Mouse (Mus musculus): Measurements from ENCODE around the gene Tas2r134. TPM values are rescaled to one million over a fixed set of nuclear protein-coding genes. Genes with fewer than 3 reads are reported as not detected.

Gene Tas2r134
- polyA plus RNA-seq, 1 experiment, result not detected

GRCm38 (mm10) chr2:51600202-51600487 is 27.2 kb upstream of the Tas2r134 start:
- DNase-seq, result no peak
- Histone ChIP-seq H3K4me1 (ENCODE audit: control insufficient read depth, insufficient read depth, low read length) (no peaks in the 10 kb centered on the region), H3K4me3 (replicated peaks; ENCODE audit: extremely low read depth, low read depth, low read length) (no peak overlapping the region)
- 48% methylated on average over 3 of the region's 3 CpGs for WGBS
- TF ChIP-seq POLR2A (IDR thresholded peaks at IDR 0.05; ENCODE audit: borderline replicate concordance, extremely low read depth, low read depth, low read length) (no peak), CTCF (IDR thresholded peaks at IDR 0.05; ENCODE audit: insufficient read depth, low read length) (no peak)

GRCm38 (mm10) chr2:51600873-51601272 is 26.4 kb upstream of the Tas2r134 start:
- 64% methylated on average over 8 of the region's 8 CpGs for WGBS
- no peak for DNase-seq
- Histone ChIP-seq H3K4me1 (ENCODE audit: control insufficient read depth, insufficient read depth, low read length) (no peaks in the 10 kb centered on the region), H3K4me3 (replicated peaks; ENCODE audit: extremely low read depth, low read depth, low read length) (no peak overlapping the region)
- TF ChIP-seq CTCF (IDR thresholded peaks at IDR 0.05; ENCODE audit: insufficient read depth, low read length) (no peak), POLR2A (IDR thresholded peaks at IDR 0.05; ENCODE audit: borderline replicate concordance, extremely low read depth, low read depth, low read length) (no peak)

GRCm38 (mm10) chr2:51610305-51610704 is 17.0 kb upstream of the Tas2r134 start:
- Histone ChIP-seq H3K4me1 (ENCODE audit: control insufficient read depth, insufficient read depth, low read length) (no peaks in the 10 kb centered on the region), H3K4me3 (replicated peaks; ENCODE audit: extremely low read depth, low read depth, low read length) (no peak overlapping the region)
- WGBS, result 34% methylated on average over 10 of the region's 10 CpGs
- DNase-seq, result no peak
- TF ChIP-seq POLR2A (IDR thresholded peaks at IDR 0.05; ENCODE audit: borderline replicate concordance, extremely low read depth, low read depth, low read length) (no peak), CTCF (IDR thresholded peaks at IDR 0.05; ENCODE audit: insufficient read depth, low read length) (no peak)

- H3K4me3 ChIP-seq (replicated peaks; ENCODE audit: extremely low read depth, low read depth, low read length), result no peak overlapping the region
- TF ChIP-seq CTCF (IDR thresholded peaks at IDR 0.05; ENCODE audit: insufficient read depth, low read length) (no peak), POLR2A (IDR thresholded peaks at IDR 0.05; ENCODE audit: borderline replicate concordance, extremely low read depth, low read depth, low read length) (no peak)
- WGBS, result 47% methylated on average over 2 of the region's 2 CpGs
- H3K4me1 ChIP-seq (ENCODE audit: control insufficient read depth, insufficient read depth, low read length), result no peaks in the 10 kb centered on the region
- no peak for DNase-seq
Measured at GRCm38 (mm10) chr2:51610897-51611296, 16.4 kb upstream of the Tas2r134 start.

GRCm38 (mm10) chr2:51613716-51614115 is 13.6 kb upstream of the Tas2r134 start:
- TF ChIP-seq POLR2A (IDR thresholded peaks at IDR 0.05; ENCODE audit: borderline replicate concordance, extremely low read depth, low read depth, low read length), result no peak
- TF ChIP-seq CTCF (IDR thresholded peaks at IDR 0.05; ENCODE audit: insufficient read depth, low read length), result no peak
- DNase-seq, result no peak
- Histone ChIP-seq H3K4me3 (replicated peaks; ENCODE audit: extremely low read depth, low read depth, low read length) (no peak overlapping the region), H3K4me1 (ENCODE audit: control insufficient read depth, insufficient read depth, low read length) (no peaks in the 10 kb centered on the region)
- WGBS, result 74% methylated on average over 4 of the region's 4 CpGs

GRCm38 (mm10) chr2:51621931-51622330 is 5.4 kb upstream of the Tas2r134 start:
- WGBS, result 93% methylated on average over 2 of the region's 2 CpGs
- no peak for DNase-seq
- Histone ChIP-seq H3K4me3 (replicated peaks; ENCODE audit: extremely low read depth, low read depth, low read length) (no peak overlapping the region), H3K4me1 (ENCODE audit: control insufficient read depth, insufficient read depth, low read length) (no peaks in the 10 kb centered on the region)
- no peak for TF ChIP-seq CTCF (IDR thresholded peaks at IDR 0.05; ENCODE audit: insufficient read depth, low read length)

- Histone ChIP-seq H3K4me3 (replicated peaks; ENCODE audit: extremely low read depth, low read depth, low read length) (no peak overlapping the region), H3K4me1 (ENCODE audit: control insufficient read depth, insufficient read depth, low read length) (no peaks in the 10 kb centered on the region)
- TF ChIP-seq CTCF (IDR thresholded peaks at IDR 0.05; ENCODE audit: insufficient read depth, low read length) (no peak), POLR2A (IDR thresholded peaks at IDR 0.05; ENCODE audit: borderline replicate concordance, extremely low read depth, low read depth, low read length) (no peak)
- WGBS, result 62% methylated on average over 3 of the region's 3 CpGs
- DNase-seq, result no peak
Measured at GRCm38 (mm10) chr2:51626007-51626406, 1.3 kb upstream of the Tas2r134 start.

- no peak for DNase-seq
- Histone ChIP-seq H3K4me3 (replicated peaks; ENCODE audit: extremely low read depth, low read depth, low read length) (no peak overlapping the region), H3K4me1 (ENCODE audit: control insufficient read depth, insufficient read depth, low read length) (no peaks in the 10 kb centered on the region)
- no peak for TF ChIP-seq CTCF (IDR thresholded peaks at IDR 0.05; ENCODE audit: insufficient read depth, low read length)
- no peak for TF ChIP-seq POLR2A (IDR thresholded peaks at IDR 0.05; ENCODE audit: borderline replicate concordance, extremely low read depth, low read depth, low read length)
- WGBS, result 62% methylated on average over 2 of the region's 2 CpGs
Measured at GRCm38 (mm10) chr2:51631428-51631827, 4.1 kb downstream of the Tas2r134 start.

GRCm38 (mm10) chr2:51637681-51638080 is 10.4 kb downstream of the Tas2r134 start:
- no peak for TF ChIP-seq POLR2A (IDR thresholded peaks at IDR 0.05; ENCODE audit: borderline replicate concordance, extremely low read depth, low read depth, low read length)
- no peak for TF ChIP-seq CTCF (IDR thresholded peaks at IDR 0.05; ENCODE audit: insufficient read depth, low read length)
- DNase-seq, result no peak
- no peak overlapping the region for H3K4me3 ChIP-seq (replicated peaks; ENCODE audit: extremely low read depth, low read depth, low read length)
- no peaks in the 10 kb centered on the region for H3K4me1 ChIP-seq (ENCODE audit: control insufficient read depth, insufficient read depth, low read length)
- 59% methylated on average over 11 of the region's 11 CpGs for WGBS

- no peaks in the 10 kb centered on the region for H3K4me1 ChIP-seq (ENCODE audit: control insufficient read depth, insufficient read depth, low read length)
- 87% methylated on average over 7 of the region's 7 CpGs for WGBS
- TF ChIP-seq POLR2A (IDR thresholded peaks at IDR 0.05; ENCODE audit: borderline replicate concordance, extremely low read depth, low read depth, low read length), result no peak
- TF ChIP-seq CTCF (IDR thresholded peaks at IDR 0.05; ENCODE audit: insufficient read depth, low read length), result no peak
- no peak for DNase-seq
- H3K4me3 ChIP-seq (replicated peaks; ENCODE audit: extremely low read depth, low read depth, low read length), result no peak overlapping the region
Measured at GRCm38 (mm10) chr2:51641635-51642034, 14.3 kb downstream of the Tas2r134 start.
